Mouse (Mus musculus): ENCODE measurements around the gene Cbr1.

Gene Cbr1

GRCm38 (mm10) chr16:93597551-93597950, 8.1 kb upstream of the Cbr1 start:
- no peak for DNase-seq (ENCODE audit: low read depth, low spot score)

GRCm38 (mm10) chr16:93599461-93599860, 6.2 kb upstream of the Cbr1 start:
- no peak for DNase-seq (ENCODE audit: low read depth, low spot score)

GRCm38 (mm10) chr16:93603439-93604212, 2.0 kb upstream of the Cbr1 start, which contains the start of gene Setd4:
Gene Setd4, minus strand, starts transcription at chr16:93604063.
- peak; percentile 97 for DNase-seq (ENCODE audit: low read depth, low spot score)

GRCm38 (mm10) chr16:93604481-93604969, 1.1 kb upstream of the Cbr1 start:
- DNase-seq (ENCODE audit: low read depth, low spot score), result peak; percentile 80

GRCm38 (mm10) chr16:93606146-93606545, 493 bp downstream of the Cbr1 start:
- peak; percentile 0 for DNase-seq (ENCODE audit: low read depth, low spot score)

GRCm38 (mm10) chr16:93607669-93608101, 2.0 kb downstream of the Cbr1 start:
- DNase-seq (ENCODE audit: low read depth, low spot score), result peak; percentile 93

GRCm38 (mm10) chr16:93608731-93609130, 3.1 kb downstream of the Cbr1 start:
- peak; percentile 0 for DNase-seq (ENCODE audit: low read depth, low spot score)

GRCm38 (mm10) chr16:93609796-93610195, 4.1 kb downstream of the Cbr1 start:
- DNase-seq (ENCODE audit: low read depth, low spot score), result peak; percentile 0

- no peak for DNase-seq (ENCODE audit: low read depth, low spot score)
Measured at GRCm38 (mm10) chr16:93610961-93611360, 5.3 kb downstream of the Cbr1 start.

GRCm38 (mm10) chr16:93615118-93615870, 9.6 kb downstream of the Cbr1 start:
- peak; percentile 71 for DNase-seq (ENCODE audit: low read depth, low spot score)

- peak; percentile 1 for DNase-seq (ENCODE audit: low read depth, low spot score)
Measured at GRCm38 (mm10) chr16:93623759-93624158, 18.1 kb downstream of the Cbr1 start.

- no peak for DNase-seq (ENCODE audit: low read depth, low spot score)
Measured at GRCm38 (mm10) chr16:93624671-93625070, 19.0 kb downstream of the Cbr1 start.

GRCm38 (mm10) chr16:93626745-93627144, 21.1 kb downstream of the Cbr1 start:
- peak; percentile 56 for DNase-seq (ENCODE audit: low read depth, low spot score)

GRCm38 (mm10) chr16:93627761-93628400, 22.2 kb downstream of the Cbr1 start, which contains the start of gene Gm5678:
Gene Gm5678, plus strand, starts transcription at chr16:93628097.
- no peak for DNase-seq (ENCODE audit: low read depth, low spot score)

GRCm38 (mm10) chr16:93644006-93644405, 38.4 kb downstream of the Cbr1 start:
- no peak for DNase-seq (ENCODE audit: low read depth, low spot score)

- no peak for DNase-seq (ENCODE audit: low read depth, low spot score)
Measured at GRCm38 (mm10) chr16:93648441-93649183, 43.0 kb downstream of the Cbr1 start.

Measured in R1 (cell line).